Mouse (Mus musculus) cerebellum, adult 2 months (tissue): ENCODE measurements at regions not wholly inside any gene's neighbourhood (a gene's known extent, or its start where the extent isn't known, plus 50 kb on each side); places are given as distances from the start of the nearest gene placed in this dataset.

Experiments
- CTCF ChIP-seq: fragments of 200-500 bp; IDR thresholded peaks from 2 replicates; pipeline ENCODE4 v1.5.1; 2011; ENCODE audit warnings: low read depth, mild to moderate bottlenecking, control low read depth, low read length, moderate library complexity, borderline replicate concordance; ENCODE audit not compliant: insufficient read depth
- POLR2A ChIP-seq: fragments of 200-500 bp; IDR thresholded peaks from 2 replicates; pipeline ENCODE4 v1.6.1; 2011; ENCODE audit warnings: low read length, control low read depth, borderline replicate concordance; ENCODE audit not compliant: insufficient read depth

- no peak for TF ChIP-seq POLR2A
- TF ChIP-seq CTCF = no peak
These were observed 188.1 kb downstream of the Gm10260 start for GRCm38 (mm10) chr13:97572352-97572751.
